Mouse (Mus musculus) heart, postnatal 0 days (tissue): ENCODE results near the gene Zfp346. TPM values are rescaled to one million over a fixed set of nuclear protein-coding genes. Genes with fewer than 3 reads are reported as not detected.
"Not testable (repeated sequence)": the region's sequence is repeated elsewhere in the genome, so short reads cannot be mapped to it uniquely, and the experiment has no call there.

ENCODE experiments used
- ATAC-seq: fragments of 200-750 bp; cut with Nextera tagmentation; 2 replicates; pipeline ENCODE4 v1.8.0; 2017; ENCODE audit warnings: low read depth, moderate number of reproducible peaks, moderate library complexity; ENCODE audit not compliant: insufficient read depth
- DNase-seq: peaks from one replicate; pipeline ENCODE4 v3.0.0-alpha.2; 2016; ENCODE audit warnings: low spot score
- H3K27ac ChIP-seq: fragments of 300-500 bp; sonication (generic); 2 replicates; pipeline ENCODE4 v1.5.1; 2014; ENCODE audit warnings: low read depth, mild to moderate bottlenecking
- H3K27me3 ChIP-seq: fragments of 300-500 bp; sonication (generic); 2 replicates; pipeline ENCODE4 v1.6.1; 2014; ENCODE audit warnings: low read length, mixed read lengths; ENCODE audit not compliant: control insufficient read depth, insufficient read depth
- H3K36me3 ChIP-seq: fragments of 300-500 bp; sonication (generic); replicated peaks from 2 replicates; pipeline ENCODE4 v1.6.1; 2014; ENCODE audit warnings: low read length, mixed read lengths; ENCODE audit not compliant: control insufficient read depth, insufficient read depth
- H3K4me1 ChIP-seq: fragments of 300-500 bp; sonication (generic); 2 replicates; pipeline ENCODE4 v1.6.1; 2014; ENCODE audit warnings: antibody characterized with exemption; ENCODE audit not compliant: control insufficient read depth, insufficient read depth
- H3K4me2 ChIP-seq: fragments of 300-500 bp; sonication (generic); 2 replicates; pipeline ENCODE4 v1.6.1; 2014; ENCODE audit warnings: low read depth, mild to moderate bottlenecking, low read length, moderate library complexity
- H3K4me3 ChIP-seq: fragments of 300-500 bp; sonication (generic); 2 replicates; pipeline ENCODE4 v1.5.1; 2014; ENCODE audit warnings: low read depth, low read length
- H3K9ac ChIP-seq: fragments of 300-500 bp; sonication (generic); replicated peaks from 2 replicates; pipeline ENCODE4 v1.6.1; 2014; ENCODE audit warnings: low read depth, low read length, mixed read lengths
- H3K9me3 ChIP-seq: fragments of 300-500 bp; sonication (generic); replicated peaks from 2 replicates; pipeline ENCODE4 v1.6.1; 2016; ENCODE audit warnings: low read length; ENCODE audit not compliant: control insufficient read depth
- CTCF ChIP-seq: IDR thresholded peaks from 2 replicates; pipeline ENCODE4 v1.5.1; 2016; ENCODE audit warnings: antibody characterized with exemption, control low read depth, low read depth
- EP300 ChIP-seq: IDR thresholded peaks from 2 replicates; pipeline ENCODE4 v1.6.1; 2016; ENCODE audit warnings: antibody characterized with exemption, low read depth
- WGBS: fragments of 180-500 bp; shearing (Covaris S2); extraction: QIAGEN DNeasy Blood & Tissue Kit; methylation state at CpG from one replicate; pipeline ENCODE4 v1.1.7; 2014; 5-methylcytosine and 5-hydroxymethylcytosine counted together
- polyA plus RNA-seq: library from polyadenylated mRNA; unstranded; fragments of >200 nt; fragmentation: Nextera tagmentation; extraction: Ambion mirVana; gene quantifications from 2 replicates; pipeline ENCODE4 v1.2.1, GENCODE M21; 2015
- total RNA-seq: library from RNA; depleted of rRNA; stranded (reverse); fragments of >200 nt; gene quantifications from 2 replicates; pipeline ENCODE4 v1.2.3, GENCODE M21; 2014; ENCODE audit warnings: low replicate concordance

The Zfp346 gene
- total and polyA plus RNA-seq, 2 experiments from 2014 or later = 11.7 to 21.0 TPM

GRCm38 (mm10) chr13:55075597-55075996, 29.5 kb upstream of the Zfp346 start:
- H3K27me3 ChIP-seq = no peaks in the 10 kb centered on the region
- H3K9ac ChIP-seq = no peak overlapping the region
- H3K4me1 ChIP-seq = no peaks in the 10 kb centered on the region
- 58% methylated on average over 5 of the region's 5 CpGs for WGBS
- peaks cover 37% of the 10 kb centered on the region for H3K36me3 ChIP-seq
- TF ChIP-seq CTCF = no peak
- no peak for TF ChIP-seq EP300
- ATAC-seq (no peak), DNase-seq (no peak)
- H3K4me3 ChIP-seq = no peak overlapping the region
- H3K9me3 ChIP-seq = no peaks in the 10 kb centered on the region
- H3K4me2 ChIP-seq = no peak overlapping the region
- H3K27ac ChIP-seq = no peak overlapping the region

- TF ChIP-seq EP300 (no peak), CTCF (no peak)
- Histone ChIP-seq H3K9ac (no peak overlapping the region), H3K27me3 (no peaks in the 10 kb centered on the region), H3K4me3 (no peak overlapping the region), H3K36me3 (peaks cover 12% of the 10 kb centered on the region), H3K4me1 (no peaks in the 10 kb centered on the region), H3K4me2 (no peak overlapping the region), H3K9me3 (no peaks in the 10 kb centered on the region), H3K27ac (no peak overlapping the region)
- 70% methylated on average over 4 of the region's 4 CpGs for whole genome bisulfite sequencing
- ATAC-seq (no peak), DNase-seq (no peak)
Measured at GRCm38 (mm10) chr13:55092588-55092987, 12.5 kb upstream of the Zfp346 start.

DNA sequence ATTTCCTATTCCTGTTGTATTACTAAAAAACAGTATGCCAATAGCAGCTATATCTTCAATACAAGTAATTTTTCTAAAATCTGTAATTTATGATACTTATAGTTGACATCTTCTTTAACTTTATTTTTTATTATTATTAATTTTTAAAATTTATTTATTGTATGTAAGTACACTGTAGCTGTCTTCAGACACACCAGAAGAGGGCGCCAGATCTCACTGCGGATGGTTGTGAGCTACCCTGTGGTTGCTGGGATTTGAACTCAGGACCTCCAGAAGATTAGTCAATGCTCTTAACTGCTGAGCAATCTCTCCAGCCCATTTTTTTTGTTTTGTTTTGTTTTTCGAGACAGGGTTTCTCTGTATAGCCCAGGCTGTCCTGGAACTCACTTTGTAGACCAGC, 7.3 kb upstream of the Zfp346 start:
- ATAC-seq, H3K9ac ChIP-seq, H3K4me1 ChIP-seq, H3K27me3 ChIP-seq, H3K27ac ChIP-seq, H3K36me3 ChIP-seq, H3K9me3 ChIP-seq, H3K4me2 ChIP-seq, H3K4me3 ChIP-seq, DNase-seq: not testable (repeated sequence)
- WGBS = 83% methylated on average over 3 of the region's 3 CpGs

DNA sequence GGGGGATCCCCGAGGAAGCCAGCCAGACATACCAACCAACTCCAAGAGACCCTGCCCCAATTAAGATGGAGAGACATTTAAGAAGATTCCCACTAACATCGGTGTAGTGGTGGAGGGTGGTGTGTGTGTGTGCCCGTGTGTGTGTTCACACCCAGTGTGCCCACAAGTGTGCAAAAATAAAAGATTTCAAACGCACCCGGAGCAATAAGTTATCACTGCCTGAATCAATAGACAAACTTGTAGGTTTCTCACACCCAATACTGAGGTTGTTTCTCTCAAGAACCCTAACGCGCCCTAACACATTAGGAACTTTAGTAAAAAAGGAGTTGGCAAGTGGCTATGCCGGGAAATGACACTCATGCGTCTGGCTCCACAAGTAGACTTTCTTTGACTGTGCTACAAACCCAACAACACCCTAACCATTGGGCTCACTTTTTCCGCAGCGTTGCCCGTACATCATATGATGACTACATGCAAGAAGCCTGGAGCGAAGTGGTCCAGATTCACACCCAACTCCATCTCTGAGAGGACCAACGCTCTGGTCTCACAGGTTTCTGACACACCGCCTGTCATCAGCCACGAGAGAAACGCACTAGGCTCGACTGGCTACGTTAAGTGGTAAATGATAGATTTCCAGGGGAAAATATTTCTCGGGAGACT, 5.9 kb upstream of the Zfp346 start:
- DNase-seq (no peak), ATAC-seq (no peak)
- no peaks in the 10 kb centered on the region for H3K36me3 ChIP-seq
- no peaks in the 10 kb centered on the region for H3K27me3 ChIP-seq
- 24% methylated on average over 20 of the region's 20 CpGs for WGBS
- H3K9me3 ChIP-seq = no peaks in the 10 kb centered on the region
- H3K4me1 ChIP-seq = peaks cover 7% of the 10 kb centered on the region; the same call in 1 of the 2 replicates
- H3K4me2 ChIP-seq = peak overlapping the region; percentile 70
- no peak for TF ChIP-seq CTCF
- TF ChIP-seq EP300 = no peak
- H3K9ac ChIP-seq = peak overlapping the region; percentile 91
- peak overlapping the region; percentile 93 for H3K4me3 ChIP-seq
- H3K27ac ChIP-seq = peak overlapping the region; percentile 95

GRCm38 (mm10) chr13:55099726-55100478, 5.2 kb upstream of the Zfp346 start, which contains the start of gene Uimc1:
Gene Uimc1 (minus strand): TSS chr13:55100300.
- ATAC-seq (peak; percentile 85), DNase-seq (peak; percentile 89)
- no peaks in the 10 kb centered on the region for H3K36me3 ChIP-seq
- TF ChIP-seq EP300 (no peak), CTCF (peak; percentile 46)
- WGBS = under 1% methylated on average over 56 of the region's 81 CpGs
- H3K27me3 ChIP-seq = no peaks in the 10 kb centered on the region
- peak within 1 kb of the TSS; percentile 70 for H3K4me2 ChIP-seq
- H3K9me3 ChIP-seq = no peaks in the 10 kb centered on the region
- peak within 1 kb of the TSS; percentile 91 for H3K9ac ChIP-seq
- H3K4me3 ChIP-seq = peak within 1 kb of the TSS; percentile 93
- H3K27ac ChIP-seq = peak within 1 kb of the TSS; percentile 95
- H3K4me1 ChIP-seq = peaks cover 7% of the 10 kb centered on the region; the same call in 1 of the 2 replicates
